Mouse (Mus musculus) layer of hippocampus, adult 11-12 months (tissue): Measurements from ENCODE around the gene Selenok.
A peak's percentile ranks its signal among the peaks of the same experiment; 100 is the strongest.

Experiments used
- DNase-seq: peaks from one replicate; pipeline ENCODE4 v3.0.0; 2022; ENCODE audit warnings: low spot score

Selenok gene

DNA sequence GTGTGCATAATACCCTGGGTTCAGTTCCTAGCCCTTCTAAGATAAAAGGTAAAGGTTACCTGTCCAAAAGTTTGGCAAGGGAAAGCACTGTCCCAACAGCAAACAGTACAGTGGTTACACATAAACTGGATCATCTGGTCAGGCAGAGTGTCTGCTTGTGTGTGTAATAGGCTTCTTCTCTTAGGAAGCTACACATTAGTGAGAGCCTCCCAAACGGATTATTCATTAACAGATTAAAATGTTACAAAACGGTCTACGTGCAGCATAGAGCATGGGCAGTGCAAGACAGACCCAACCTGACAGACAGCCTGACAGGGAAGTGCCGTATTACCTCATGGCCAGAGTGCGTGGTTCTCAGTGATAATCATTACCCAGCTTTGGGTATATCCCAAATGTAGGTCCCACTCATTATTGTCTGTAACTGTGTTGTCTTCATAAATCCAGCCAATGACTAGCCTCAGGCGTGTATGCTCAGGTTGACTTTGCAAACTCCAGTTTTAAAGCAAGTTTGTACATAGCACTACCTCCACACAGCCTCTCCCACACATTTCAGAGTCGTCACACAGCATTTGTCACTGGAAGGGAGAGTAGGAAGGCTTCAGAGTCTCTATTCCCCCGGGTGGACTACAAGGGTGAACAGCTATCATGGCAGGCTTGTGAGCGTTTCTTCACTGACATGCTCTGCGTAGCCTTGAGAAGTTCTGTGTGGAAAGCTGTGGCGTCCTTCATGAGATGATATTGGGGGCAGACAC lies 28.1 kb downstream of the Selenok start:
- DNase-seq = no peak

GRCm38 (mm10) chr14:29997345-29997744 lies 29.2 kb downstream of the Selenok start:
- DNase-seq = no peak

- DNase-seq = no peak
Measured at GRCm38 (mm10) chr14:29998747-29999474, 30.8 kb downstream of the Selenok start.

- DNase-seq = no peak
Measured at GRCm38 (mm10) chr14:29999475-29999811, 31.3 kb downstream of the Selenok start.

- peak; percentile 49 for DNase-seq
Measured at GRCm38 (mm10) chr14:30008733-30009575, 40.8 kb downstream of the Selenok start, which contains the start of the genes Il17rb and Chdh. Gene Il17rb, minus strand, starts transcription at chr14:30008896. Gene Chdh, plus strand, starts transcription at chr14:30009023.

DNA sequence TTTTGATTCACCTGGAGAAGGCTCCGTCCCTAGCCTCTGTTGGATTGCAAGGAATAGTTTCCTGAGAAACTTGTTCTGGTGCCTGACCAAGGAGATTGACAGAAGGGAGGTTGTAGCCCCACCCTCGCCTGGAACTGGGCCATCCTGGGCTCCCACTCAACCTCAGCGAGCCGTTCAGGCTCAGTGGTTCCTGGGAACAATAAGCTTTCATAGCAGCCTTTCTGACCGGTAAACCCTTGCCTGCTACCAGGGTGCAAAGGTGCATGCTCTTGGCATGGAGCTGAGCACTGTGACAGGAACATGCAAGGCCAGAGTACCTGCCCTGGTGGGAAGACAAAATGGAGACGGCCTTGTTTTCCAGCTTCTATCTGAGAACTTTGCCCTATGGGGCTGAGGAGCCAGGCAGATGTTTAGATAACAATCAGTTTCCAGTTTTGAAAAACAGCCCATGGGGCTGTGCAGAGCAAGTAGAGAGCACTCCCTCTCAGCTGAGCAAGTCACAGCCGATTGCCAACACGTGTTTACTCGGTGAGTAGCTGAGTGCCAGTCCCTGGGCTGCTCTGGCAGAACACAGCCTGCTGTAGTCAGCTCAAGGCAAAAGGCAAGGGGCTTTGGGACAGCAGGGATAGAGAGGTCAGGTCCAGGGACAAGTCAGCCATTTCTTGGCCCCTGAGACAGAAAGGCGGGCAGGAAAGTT lies 41.9 kb downstream of the Selenok start:
- DNase-seq = peak; percentile 54

DNA sequence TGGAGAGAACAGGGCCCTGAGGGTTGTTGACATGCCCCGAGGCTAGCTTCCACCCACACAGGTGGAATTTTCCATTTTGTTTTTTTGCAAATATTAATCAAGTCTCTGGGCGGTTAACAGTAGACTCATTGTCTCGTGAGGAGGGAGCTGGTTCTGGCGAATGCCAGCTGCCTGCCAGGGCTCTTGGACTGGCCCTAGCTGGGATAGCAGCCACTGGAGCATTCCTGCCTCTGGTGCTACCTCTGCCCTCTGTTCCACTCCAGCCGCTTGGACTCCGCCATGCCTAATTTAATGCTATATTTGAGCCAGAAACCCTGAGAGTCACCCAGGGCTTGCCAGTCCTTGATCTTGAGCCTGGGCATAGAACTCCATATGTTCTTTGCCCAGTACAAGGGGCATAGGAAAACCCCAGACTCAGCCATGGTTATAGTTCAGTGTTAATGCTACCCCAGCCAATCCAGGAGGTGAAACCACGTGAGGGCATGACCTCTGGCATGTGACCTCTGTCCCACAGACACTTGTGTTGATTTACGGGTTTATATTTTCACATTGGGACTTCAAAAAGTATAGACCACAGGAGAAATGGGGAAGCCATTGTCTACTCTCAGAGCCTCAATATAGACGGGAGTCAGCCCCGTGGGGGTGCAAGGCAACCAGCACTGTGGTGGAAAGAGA lies 43.9 kb downstream of the Selenok start:
- peak; percentile 35 for DNase-seq

DNA sequence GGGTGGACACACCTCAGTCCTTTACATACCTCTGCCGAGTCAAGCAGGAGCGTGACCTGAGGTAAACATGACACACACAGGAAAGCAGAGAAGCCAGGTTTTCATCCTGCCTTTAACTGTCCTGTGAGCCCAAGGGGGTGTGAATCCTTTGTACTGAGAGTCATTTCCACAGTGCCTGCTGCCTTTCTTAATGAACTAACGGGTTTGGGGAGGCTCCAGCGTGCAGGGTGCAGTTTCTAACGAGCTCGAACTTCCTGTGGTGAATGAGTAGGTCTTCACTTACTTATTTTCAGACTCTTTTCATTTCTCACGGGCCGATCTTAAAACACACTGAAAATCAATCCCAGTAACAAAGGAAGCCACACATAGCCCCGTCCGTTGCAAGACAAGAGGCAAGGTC lies 46.4 kb downstream of the Selenok start:
- DNase-seq = no peak

DNA sequence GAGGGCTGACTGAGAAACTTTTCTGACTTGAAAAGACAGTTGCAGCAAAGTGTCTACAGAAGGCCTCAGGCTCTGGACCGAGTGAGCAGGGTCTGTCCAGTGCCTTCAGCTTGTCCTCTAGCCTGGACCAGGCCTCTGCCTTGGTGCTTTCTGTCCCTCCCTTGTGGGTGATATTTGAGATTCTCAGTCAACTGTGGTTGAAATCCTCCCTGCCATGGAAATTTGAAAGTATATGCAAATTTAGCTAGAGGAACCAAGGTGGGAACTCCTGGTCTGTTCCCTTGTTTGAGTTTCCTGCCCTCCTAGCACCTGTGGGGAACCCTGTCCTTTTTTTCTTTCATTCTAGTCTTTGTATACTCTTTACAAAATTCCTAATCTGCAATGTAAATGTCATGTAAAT lies 46.9 kb downstream of the Selenok start:
- DNase-seq = no peak

DNA sequence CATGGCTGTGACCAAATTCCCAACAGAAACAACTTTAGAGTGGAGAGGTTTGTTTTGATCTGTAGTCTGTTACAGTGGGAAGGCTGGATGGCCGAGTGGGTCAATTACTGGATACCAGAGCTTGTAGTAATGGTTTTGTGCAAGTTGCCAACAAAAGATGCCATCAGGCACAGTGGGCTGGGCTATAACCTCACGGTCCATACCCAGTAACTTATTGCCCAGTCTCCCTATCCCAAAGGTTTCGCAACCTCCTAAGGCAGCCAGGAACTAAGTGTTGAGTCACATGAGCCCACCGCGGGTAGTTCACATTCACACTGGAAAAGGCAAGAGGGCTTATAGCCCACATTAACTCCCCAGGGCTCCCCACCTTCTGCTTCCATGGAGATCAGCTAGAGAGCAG lies 48.6 kb downstream of the Selenok start:
- DNase-seq = no peak

DNA sequence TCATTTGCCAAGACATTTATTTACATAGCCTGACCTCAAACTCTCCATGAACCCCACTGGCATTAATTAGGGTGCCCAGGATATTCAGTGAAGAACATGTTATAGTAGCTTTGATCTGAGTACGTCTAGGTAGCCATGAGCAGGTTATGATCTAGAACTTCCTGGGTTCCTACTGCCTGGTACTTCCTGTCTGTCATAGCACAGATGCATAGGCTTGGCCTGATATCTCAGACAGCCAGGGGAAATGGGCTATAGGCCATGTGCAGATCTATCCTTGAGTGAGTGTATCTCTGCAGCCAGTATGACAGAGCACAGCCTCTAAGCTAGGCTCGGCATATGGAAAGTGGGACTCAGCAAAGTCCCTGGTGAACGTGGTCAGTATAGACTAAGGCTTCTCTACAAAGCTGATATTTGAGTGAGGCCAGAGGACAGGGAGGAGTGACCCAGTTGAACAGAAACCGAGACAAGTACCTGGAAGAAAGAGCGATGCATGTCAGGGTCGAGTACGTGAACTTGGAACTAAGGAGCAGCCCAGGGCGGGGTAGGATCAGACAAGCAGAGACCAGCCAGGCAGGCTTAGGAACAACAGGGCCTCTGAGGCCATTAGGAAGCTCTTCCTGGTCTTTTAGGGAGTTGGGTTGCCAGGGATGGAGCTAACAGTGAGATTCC lies 49.8 kb downstream of the Selenok start:
- no peak for DNase-seq

DNA sequence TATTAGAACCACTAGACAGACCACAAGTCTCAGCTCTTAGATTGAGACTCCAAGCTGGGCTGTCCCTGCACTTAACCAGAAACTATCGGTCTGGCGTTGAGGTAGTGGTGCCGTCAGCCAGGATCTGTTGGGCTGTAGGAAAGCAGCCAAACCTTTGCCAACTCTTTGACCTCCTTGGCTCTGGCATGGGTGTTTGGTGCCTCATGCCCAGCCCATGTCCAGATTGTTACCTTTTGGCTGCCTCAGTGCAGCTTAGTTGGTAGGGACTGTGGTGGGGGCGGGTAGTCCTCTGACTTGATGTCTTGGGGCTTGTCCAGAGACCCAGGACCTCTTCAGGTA lies 50.3 kb downstream of the Selenok start:
- DNase-seq = no peak

- no peak for DNase-seq
Measured at GRCm38 (mm10) chr14:30018846-30019245, 50.7 kb downstream of the Selenok start.

GRCm38 (mm10) chr14:30019375-30019774 lies 51.3 kb downstream of the Selenok start:
- no peak for DNase-seq

DNA sequence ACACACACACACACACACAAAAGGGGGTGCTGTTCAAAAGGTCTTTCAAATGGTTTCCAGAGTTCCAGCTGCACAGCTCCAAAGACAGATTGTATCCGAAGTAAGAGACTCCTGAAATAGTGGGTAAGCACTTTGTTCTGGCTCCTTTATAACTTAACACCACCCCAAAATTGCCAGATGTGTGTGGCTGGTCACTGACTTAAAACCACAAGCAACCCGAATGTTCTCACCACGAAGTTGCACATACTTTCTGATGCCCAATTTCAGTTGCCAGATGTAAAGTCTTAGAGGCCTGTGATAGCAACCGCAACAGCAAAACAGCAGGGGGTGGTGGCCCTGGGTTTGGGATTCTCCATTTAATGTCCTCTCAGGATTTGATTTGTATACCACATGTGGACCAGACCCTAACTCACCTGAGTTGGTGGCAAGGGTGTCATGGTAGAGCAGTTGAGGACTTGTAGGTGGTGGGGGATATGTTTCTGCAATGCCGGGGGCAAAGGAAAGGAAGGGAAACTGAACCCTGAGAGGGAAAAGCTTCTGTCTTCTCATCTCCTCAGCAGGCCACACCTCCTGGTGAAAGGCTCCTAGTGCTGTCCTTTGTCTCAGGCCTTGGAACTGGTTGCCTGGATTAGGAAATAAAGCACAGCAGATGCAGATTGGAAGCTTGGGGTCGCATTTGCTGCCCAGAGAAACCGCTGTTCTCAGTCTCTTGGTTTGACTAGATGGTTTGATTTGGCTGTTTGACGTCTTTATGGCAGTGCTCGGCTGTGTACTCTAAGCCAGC lies 51.9 kb downstream of the Selenok start:
- no peak for DNase-seq

DNA sequence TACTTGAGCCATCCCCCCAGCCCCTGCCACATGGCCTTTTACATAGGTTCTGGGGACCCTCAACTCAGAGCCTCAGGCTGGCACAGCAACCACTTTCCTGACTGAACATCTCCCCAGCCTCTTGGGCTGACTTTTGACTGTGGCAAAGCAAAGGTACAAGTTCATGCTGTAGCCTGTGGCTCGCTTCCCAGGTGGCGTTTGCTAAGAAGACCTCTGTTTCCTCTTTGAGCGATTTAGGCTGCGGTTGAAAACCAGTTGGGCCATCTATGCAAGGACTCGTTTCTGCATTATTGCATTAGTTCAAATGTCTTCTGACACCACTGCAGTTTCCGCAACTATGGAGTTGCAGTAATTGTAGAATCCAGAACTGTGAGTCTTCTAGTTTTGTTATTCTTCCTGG lies 54.4 kb downstream of the Selenok start:
- DNase-seq = no peak

DNA sequence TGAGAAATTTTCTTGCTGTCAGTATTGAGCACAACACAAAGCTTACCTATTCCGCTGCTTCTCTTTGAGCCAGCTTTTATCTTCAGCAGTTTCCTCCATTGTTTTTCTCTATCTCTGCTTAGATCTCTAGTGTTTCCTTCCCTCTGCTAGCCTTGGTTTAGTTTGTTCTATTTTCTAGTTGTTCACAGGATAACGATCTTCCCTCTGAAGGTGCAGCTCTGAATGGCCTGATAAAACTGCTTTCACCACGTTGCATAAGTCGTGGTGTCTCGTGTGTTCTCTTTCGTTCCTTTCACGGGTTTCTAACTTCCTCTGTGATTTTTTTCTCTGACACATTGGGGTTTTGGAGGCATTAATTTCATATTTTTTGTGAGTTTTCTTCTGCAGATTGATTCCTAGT lies 56.3 kb downstream of the Selenok start:
- no peak for DNase-seq
